Mouse (Mus musculus): ENCODE measurements around the gene Hgd. TPM values are rescaled to one million over a fixed set of nuclear protein-coding genes. Genes with fewer than 3 reads are reported as not detected.

The Hgd gene
- polyA plus RNA-seq, 1 experiment from 2014 or later = 0.28 TPM

DNA sequence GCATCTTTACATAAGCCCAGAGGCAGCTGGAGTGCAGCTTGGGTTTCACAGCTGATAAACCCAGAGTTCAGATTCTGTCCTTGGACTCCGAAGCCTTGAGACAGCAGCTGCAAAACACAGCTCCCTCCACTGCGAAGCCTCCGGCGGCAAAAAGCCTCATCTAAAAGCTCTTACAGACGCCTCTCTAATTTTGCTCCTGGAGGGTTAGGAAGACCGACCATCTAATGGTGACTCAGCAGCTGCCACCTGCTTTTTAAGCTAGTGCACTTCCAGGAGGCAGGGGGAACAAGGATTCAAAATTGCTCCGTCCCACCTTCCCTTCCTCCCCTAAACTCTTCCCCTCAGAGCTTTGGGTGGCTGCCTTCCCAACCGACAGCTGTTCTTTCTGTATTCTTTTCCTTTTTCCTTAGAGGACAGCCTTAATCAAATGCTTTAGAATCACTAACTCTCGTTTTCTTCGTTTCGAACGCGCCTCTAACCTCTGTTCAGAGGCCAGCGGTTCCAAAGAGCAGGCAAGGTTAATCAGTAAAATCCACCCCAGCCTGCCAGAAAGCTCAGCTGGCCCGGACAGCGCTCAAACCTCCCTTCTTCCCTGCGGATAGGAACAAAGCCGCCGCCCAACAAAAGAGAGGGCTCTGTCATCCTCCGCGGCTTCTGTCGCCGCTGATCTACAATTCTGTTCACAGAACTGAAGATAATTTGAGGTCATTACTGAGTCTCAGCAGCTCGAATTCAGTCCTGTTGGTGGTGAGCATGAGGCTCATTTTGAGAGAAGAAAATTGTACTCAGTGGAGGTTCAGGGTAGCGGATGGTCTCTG lies 4.5 kb downstream of the Hgd start:
- Histone ChIP-seq H3K4me3 (peak overlapping the region; percentile 40), H3K9me3 (replicated peaks) (no peaks in the 10 kb centered on the region), H3K4me1 (peaks cover 17% of the 10 kb centered on the region; the same call in 1 of the 2 replicates), H3K27me3 (ENCODE audit: low read depth, poor library complexity, severe bottlenecking) (peaks cover 11% of the 10 kb centered on the region; the same call in 1 of the 2 replicates), H3K36me3 (no peaks in the 10 kb centered on the region), H3K27ac (0 out of 2 replicates have a peak overlapping the region, but pooled peaks have one; percentile 14)
- WGBS = 6% methylated on average over 25 of the region's 25 CpGs
- DNase-seq (ENCODE audit: low spot score) = peak; percentile 57

DNA sequence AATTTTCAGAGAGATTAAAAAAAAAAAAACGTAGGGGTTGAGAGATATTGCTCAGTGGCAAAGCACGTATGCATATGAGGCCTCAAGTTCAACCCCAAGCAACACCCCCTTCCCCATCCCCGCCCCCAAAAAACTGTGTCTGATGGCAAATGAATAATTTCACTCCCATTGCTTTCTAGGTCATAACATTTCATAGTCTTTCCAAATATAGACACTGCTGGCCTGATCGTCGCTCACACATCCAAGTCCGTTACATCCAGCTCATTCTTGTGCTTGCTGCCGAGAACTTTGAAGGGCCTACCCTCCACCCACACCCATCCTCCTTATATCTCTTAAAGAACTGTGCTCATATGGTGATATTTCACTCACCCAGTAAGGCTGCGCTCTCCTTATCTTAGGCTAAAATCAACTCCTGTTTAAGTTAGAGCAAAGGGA lies 5.2 kb downstream of the Hgd start:
- Histone ChIP-seq H3K36me3 (no peaks in the 10 kb centered on the region), H3K27me3 (ENCODE audit: low read depth, poor library complexity, severe bottlenecking) (peaks cover 11% of the 10 kb centered on the region; the same call in 1 of the 2 replicates), H3K9me3 (replicated peaks) (no peaks in the 10 kb centered on the region), H3K4me3 (no peak overlapping the region), H3K27ac (no peak overlapping the region), H3K4me1 (peaks cover 17% of the 10 kb centered on the region; the same call in 1 of the 2 replicates)
- DNase-seq (ENCODE audit: low spot score) = no peak
- WGBS = 75% methylated on average over 8 of the region's 8 CpGs

DNA sequence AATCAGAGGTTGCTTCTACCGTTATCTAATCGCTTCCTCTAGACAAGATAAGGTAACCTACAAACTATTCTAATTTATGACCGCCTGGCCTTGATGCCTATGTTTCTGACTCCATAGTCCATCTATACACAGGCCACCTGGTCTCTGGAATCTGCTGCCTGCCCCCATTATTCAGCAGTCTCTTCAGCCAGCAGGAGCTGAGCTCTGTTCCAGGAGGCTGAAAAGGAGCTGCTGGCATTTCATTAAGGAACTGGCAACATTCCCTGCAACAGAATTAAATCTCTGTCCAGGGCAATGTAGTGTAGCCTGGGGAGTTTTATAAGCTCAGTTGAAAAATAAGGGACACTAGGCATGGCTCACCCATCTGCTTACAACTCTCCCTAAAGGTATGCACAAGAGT lies 11.0 kb downstream of the Hgd start:
- 88% methylated on average over 3 of the region's 3 CpGs for WGBS
- H3K9me3 ChIP-seq (replicated peaks) = no peaks in the 10 kb centered on the region
- no peak overlapping the region for H3K27ac ChIP-seq
- no peak for DNase-seq (ENCODE audit: low spot score)
- no peaks in the 10 kb centered on the region for H3K4me1 ChIP-seq
- H3K27me3 ChIP-seq (ENCODE audit: low read depth, poor library complexity, severe bottlenecking) = no peaks in the 10 kb centered on the region
- no peaks in the 10 kb centered on the region for H3K36me3 ChIP-seq
- H3K4me3 ChIP-seq = no peak overlapping the region

GRCm38 (mm10) chr16:37591551-37591950 lies 11.6 kb downstream of the Hgd start:
- H3K9me3 ChIP-seq (replicated peaks) = no peaks in the 10 kb centered on the region
- WGBS = 94% methylated on average over 8 of the region's 8 CpGs
- H3K27ac ChIP-seq = no peak overlapping the region
- H3K4me1 ChIP-seq = no peaks in the 10 kb centered on the region
- H3K27me3 ChIP-seq (ENCODE audit: low read depth, poor library complexity, severe bottlenecking) = no peaks in the 10 kb centered on the region
- no peak for DNase-seq (ENCODE audit: low spot score)
- H3K4me3 ChIP-seq = no peak overlapping the region
- H3K36me3 ChIP-seq = no peaks in the 10 kb centered on the region

DNA sequence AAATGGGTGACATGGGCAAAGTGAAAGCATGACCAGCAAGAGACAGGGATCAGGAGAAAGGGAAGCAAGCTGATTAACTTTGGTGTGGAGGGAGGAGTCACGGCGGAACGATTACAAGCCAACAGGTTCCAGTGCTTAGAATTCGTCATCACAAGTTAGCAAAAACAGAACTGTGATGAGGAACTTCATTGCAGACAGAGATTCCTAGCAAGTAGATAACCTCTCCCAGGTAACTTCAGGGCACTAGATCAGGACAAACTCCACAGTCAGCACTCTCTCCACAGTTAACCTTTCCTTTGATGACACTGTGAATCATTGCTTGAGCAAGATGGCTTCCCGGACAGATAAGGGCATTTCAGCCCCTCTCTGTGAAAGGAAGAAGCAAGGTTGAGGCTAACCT lies 17.5 kb downstream of the Hgd start:
- H3K36me3 ChIP-seq = no peaks in the 10 kb centered on the region
- no peaks in the 10 kb centered on the region for H3K27me3 ChIP-seq (ENCODE audit: low read depth, poor library complexity, severe bottlenecking)
- H3K27ac ChIP-seq = no peak overlapping the region
- 79% methylated on average over 5 of the region's 5 CpGs for WGBS
- no peak for DNase-seq (ENCODE audit: low spot score)
- H3K9me3 ChIP-seq (replicated peaks) = no peaks in the 10 kb centered on the region
- H3K4me3 ChIP-seq = no peak overlapping the region
- peaks cover 4% of the 10 kb centered on the region; the same call in 1 of the 2 replicates for H3K4me1 ChIP-seq

DNA sequence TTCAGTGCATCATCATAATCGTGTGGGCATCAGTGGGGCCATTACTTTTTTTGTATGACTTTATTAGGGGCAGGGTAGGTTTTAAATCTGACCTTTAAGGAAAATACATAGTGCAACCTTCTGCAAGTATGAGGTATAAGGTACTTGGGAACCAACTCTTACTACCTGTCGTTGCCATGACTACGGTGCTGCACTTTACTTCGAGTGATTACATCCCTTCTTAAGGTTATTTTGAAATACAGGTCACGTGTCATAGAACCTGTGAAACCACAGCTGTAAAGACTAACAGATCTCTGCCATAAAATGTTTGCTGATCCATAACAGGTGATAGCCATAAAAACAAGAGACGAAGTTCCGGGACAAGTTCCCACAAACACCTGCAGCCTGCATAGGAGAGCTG lies 18.5 kb downstream of the Hgd start:
- WGBS = 85% methylated on average over 7 of the region's 7 CpGs
- DNase-seq (ENCODE audit: low spot score) = no peak
- no peak overlapping the region for H3K4me3 ChIP-seq
- H3K27me3 ChIP-seq (ENCODE audit: low read depth, poor library complexity, severe bottlenecking) = no peaks in the 10 kb centered on the region
- H3K4me1 ChIP-seq = peaks cover 4% of the 10 kb centered on the region; the same call in 1 of the 2 replicates
- H3K9me3 ChIP-seq (replicated peaks) = no peaks in the 10 kb centered on the region
- H3K27ac ChIP-seq = no peak overlapping the region
- H3K36me3 ChIP-seq = no peaks in the 10 kb centered on the region

- Histone ChIP-seq H3K4me3 (no peak overlapping the region), H3K27ac (no peak overlapping the region), H3K9me3 (replicated peaks) (no peaks in the 10 kb centered on the region), H3K27me3 (ENCODE audit: low read depth, poor library complexity, severe bottlenecking) (no peaks in the 10 kb centered on the region), H3K4me1 (peaks cover 4% of the 10 kb centered on the region; the same call in 1 of the 2 replicates), H3K36me3 (no peaks in the 10 kb centered on the region)
- DNase-seq (ENCODE audit: low spot score) = no peak
- WGBS = 79% methylated on average over 3 of the region's 3 CpGs
Measured at GRCm38 (mm10) chr16:37599326-37599725, 19.4 kb downstream of the Hgd start.

DNA sequence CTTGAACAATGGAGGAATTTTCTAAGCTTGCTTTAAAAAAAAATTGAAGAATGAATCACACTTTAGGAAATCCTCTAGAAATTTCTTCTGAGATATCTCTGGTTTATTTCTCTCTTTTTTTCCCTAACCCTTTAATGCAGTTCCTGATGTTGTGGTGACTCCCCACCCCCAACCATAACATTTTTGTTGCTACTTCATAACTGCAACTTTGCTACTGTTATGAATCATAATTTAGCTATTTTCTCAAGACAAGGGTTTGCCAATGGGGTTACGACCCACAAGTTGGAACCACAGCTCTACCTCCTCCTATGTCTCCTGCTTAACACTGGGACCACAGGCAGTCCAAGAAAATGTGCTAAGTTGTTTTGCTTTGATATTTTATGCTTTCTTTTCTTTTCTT lies 23.5 kb downstream of the Hgd start:
- no peak overlapping the region for H3K27ac ChIP-seq
- 93% methylated on average over 1 of the region's 1 CpGs for WGBS
- no peak overlapping the region for H3K4me3 ChIP-seq
- H3K4me1 ChIP-seq = peaks cover 4% of the 10 kb centered on the region; the same call in 1 of the 2 replicates
- H3K9me3 ChIP-seq (replicated peaks) = no peaks in the 10 kb centered on the region
- no peak for DNase-seq (ENCODE audit: low spot score)
- no peaks in the 10 kb centered on the region for H3K27me3 ChIP-seq (ENCODE audit: low read depth, poor library complexity, severe bottlenecking)
- no peaks in the 10 kb centered on the region for H3K36me3 ChIP-seq

DNA sequence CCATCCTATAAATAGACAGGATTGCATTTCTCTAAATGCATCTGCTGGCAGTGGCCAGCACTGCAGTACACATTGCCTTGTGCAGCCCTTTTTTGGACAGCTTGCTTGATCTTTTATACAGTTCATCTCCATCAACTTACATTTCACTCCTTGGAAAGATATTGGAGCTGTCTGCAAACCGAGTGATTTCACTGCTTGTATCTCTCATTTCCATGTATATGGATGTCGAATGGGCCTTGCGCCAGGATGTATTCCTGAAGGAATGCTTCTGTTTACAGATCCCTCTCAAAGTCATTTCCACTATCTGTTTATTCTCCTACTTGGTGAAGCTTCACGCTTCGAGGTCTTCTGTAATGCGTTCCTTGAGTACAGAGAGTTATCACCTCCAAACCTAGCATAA lies 24.3 kb downstream of the Hgd start:
- Histone ChIP-seq H3K27me3 (ENCODE audit: low read depth, poor library complexity, severe bottlenecking) (no peaks in the 10 kb centered on the region), H3K36me3 (no peaks in the 10 kb centered on the region), H3K4me1 (no peaks in the 10 kb centered on the region), H3K27ac (no peak overlapping the region), H3K9me3 (replicated peaks) (no peaks in the 10 kb centered on the region), H3K4me3 (no peak overlapping the region)
- DNase-seq (ENCODE audit: low spot score) = no peak
- WGBS = 92% methylated on average over 6 of the region's 6 CpGs

GRCm38 (mm10) chr16:37610333-37610732 lies 30.4 kb downstream of the Hgd start:
- DNase-seq (ENCODE audit: low spot score) = no peak

GRCm38 (mm10) chr16:37611072-37611471 lies 31.1 kb downstream of the Hgd start:
- 71% methylated on average over 7 of the region's 7 CpGs for whole genome bisulfite sequencing
- H3K27me3 ChIP-seq (ENCODE audit: low read depth, poor library complexity, severe bottlenecking) = no peaks in the 10 kb centered on the region
- no peaks in the 10 kb centered on the region for H3K36me3 ChIP-seq
- DNase-seq (ENCODE audit: low spot score) = peak; percentile 39
- no peaks in the 10 kb centered on the region for H3K9me3 ChIP-seq (replicated peaks)
- H3K27ac ChIP-seq = no peak overlapping the region
- H3K4me3 ChIP-seq = no peak overlapping the region
- peaks cover 15% of the 10 kb centered on the region; the same call in 1 of the 2 replicates for H3K4me1 ChIP-seq

More at GRCm38 (mm10) chr16:37610333-37610732, 30.4 kb downstream of the Hgd start:
- Histone ChIP-seq H3K27me3 (ENCODE audit: low read depth, poor library complexity, severe bottlenecking) (no peaks in the 10 kb centered on the region), H3K9me3 (replicated peaks) (no peaks in the 10 kb centered on the region), H3K36me3 (no peaks in the 10 kb centered on the region), H3K27ac (no peak overlapping the region), H3K4me3 (no peak overlapping the region), H3K4me1 (peaks cover 9% of the 10 kb centered on the region; the same call in 1 of the 2 replicates)
- WGBS = 89% methylated on average over 8 of the region's 8 CpGs

- Histone ChIP-seq H3K27me3 (ENCODE audit: low read depth, poor library complexity, severe bottlenecking) (no peaks in the 10 kb centered on the region), H3K4me3 (no peak overlapping the region), H3K27ac (no peak overlapping the region), H3K4me1 (peaks cover 15% of the 10 kb centered on the region; the same call in 1 of the 2 replicates), H3K9me3 (replicated peaks) (no peaks in the 10 kb centered on the region), H3K36me3 (no peaks in the 10 kb centered on the region)
- no peak for DNase-seq (ENCODE audit: low spot score)
- 91% methylated on average over 5 of the region's 5 CpGs for WGBS
Measured at GRCm38 (mm10) chr16:37612013-37612412, 32.1 kb downstream of the Hgd start.

DNA sequence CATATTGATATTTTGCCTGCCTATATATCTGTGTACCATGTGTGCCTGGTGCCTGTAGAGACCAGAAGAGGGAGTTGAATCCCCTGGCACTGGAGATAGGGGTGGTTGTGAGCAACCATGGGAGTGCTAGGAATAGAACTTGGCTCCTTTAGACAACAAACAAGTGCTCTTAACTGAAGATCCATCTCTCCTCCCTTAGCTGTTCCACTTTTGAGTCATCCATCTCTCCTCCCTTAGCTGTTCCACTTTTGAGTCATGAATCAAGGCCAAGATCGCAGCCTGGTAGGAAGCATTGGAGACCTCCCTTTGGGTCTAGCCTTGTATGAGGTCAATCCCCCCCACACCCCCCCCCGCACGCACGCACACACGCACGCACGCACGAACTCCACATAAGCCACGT lies 34.6 kb downstream of the Hgd start:
- H3K4me3 ChIP-seq = no peak overlapping the region
- DNase-seq (ENCODE audit: low spot score) = no peak
- 95% methylated on average over 9 of the region's 9 CpGs for WGBS
- no peaks in the 10 kb centered on the region for H3K36me3 ChIP-seq
- H3K4me1 ChIP-seq = peaks cover 22% of the 10 kb centered on the region
- peak overlapping the region; percentile 59; the same call in 1 of the 2 replicates for H3K27ac ChIP-seq
- no peaks in the 10 kb centered on the region for H3K9me3 ChIP-seq (replicated peaks)
- no peaks in the 10 kb centered on the region for H3K27me3 ChIP-seq (ENCODE audit: low read depth, poor library complexity, severe bottlenecking)

All from limb, embryonic 10.5 days (tissue).